Mouse (Mus musculus) stomach, embryonic 15.5 days (tissue): ENCODE data around the gene Map6. TPM values are rescaled to one million over a fixed set of nuclear protein-coding genes. Genes with fewer than 3 reads are reported as not detected.
"Not testable (repeated sequence)": the region's sequence is repeated elsewhere in the genome, so short reads cannot be mapped to it uniquely, and the experiment has no call there.

Experiments used
- ATAC-seq: fragments of 200-750 bp; cut with Nextera tagmentation; 2 replicates; pipeline ENCODE4 v1.8.0; 2017; ENCODE audit warnings: low read depth, moderate number of reproducible peaks, moderate TSS enrichment; ENCODE audit not compliant: insufficient read depth, low FRiP score
- H3K27ac ChIP-seq: fragments of 300-500 bp; sonication (generic); 2 replicates; pipeline ENCODE4 v1.5.1; 2015; ENCODE audit warnings: mild to moderate bottlenecking, inconsistent platforms
- H3K27me3 ChIP-seq: fragments of 300-500 bp; sonication (generic); replicated peaks from 2 replicates; pipeline ENCODE4 v1.6.1; 2015; ENCODE audit warnings: inconsistent platforms
- H3K36me3 ChIP-seq: fragments of 300-500 bp; sonication (generic); 2 replicates; pipeline ENCODE4 v1.6.1; 2015; ENCODE audit warnings: inconsistent platforms
- H3K4me1 ChIP-seq: fragments of 300-500 bp; sonication (generic); 2 replicates; pipeline ENCODE4 v1.6.1; 2015; ENCODE audit warnings: inconsistent platforms
- H3K4me2 ChIP-seq: fragments of 300-500 bp; sonication (generic); 2 replicates; pipeline ENCODE4 v1.6.1; 2015; ENCODE audit warnings: mild to moderate bottlenecking, inconsistent platforms
- H3K4me3 ChIP-seq: fragments of 300-500 bp; sonication (generic); replicated peaks from 2 replicates; pipeline ENCODE4 v1.5.1; 2015; ENCODE audit warnings: inconsistent platforms
- H3K9ac ChIP-seq: fragments of 300-500 bp; sonication (generic); 2 replicates; pipeline ENCODE4 v1.6.1; 2015; ENCODE audit warnings: inconsistent platforms
- H3K9me3 ChIP-seq: fragments of 300-500 bp; sonication (generic); 2 replicates; pipeline ENCODE4 v1.6.1; 2016; ENCODE audit warnings: inconsistent platforms
- WGBS: fragments of 180-500 bp; shearing (Covaris S2); methylation state at CpG from one replicate; pipeline ENCODE4 v1.1.7; 2015; 5-methylcytosine and 5-hydroxymethylcytosine counted together
- polyA plus RNA-seq: library from polyadenylated mRNA; unstranded; fragments of >200 nt; fragmentation: Nextera tagmentation; extraction: Ambion mirVana; gene quantifications from 2 replicates; pipeline ENCODE4 v1.2.1, GENCODE M21; 2015

Map6 gene
- polyA plus RNA-seq, 1 experiment from 2014 or later = 6.7 TPM

DNA sequence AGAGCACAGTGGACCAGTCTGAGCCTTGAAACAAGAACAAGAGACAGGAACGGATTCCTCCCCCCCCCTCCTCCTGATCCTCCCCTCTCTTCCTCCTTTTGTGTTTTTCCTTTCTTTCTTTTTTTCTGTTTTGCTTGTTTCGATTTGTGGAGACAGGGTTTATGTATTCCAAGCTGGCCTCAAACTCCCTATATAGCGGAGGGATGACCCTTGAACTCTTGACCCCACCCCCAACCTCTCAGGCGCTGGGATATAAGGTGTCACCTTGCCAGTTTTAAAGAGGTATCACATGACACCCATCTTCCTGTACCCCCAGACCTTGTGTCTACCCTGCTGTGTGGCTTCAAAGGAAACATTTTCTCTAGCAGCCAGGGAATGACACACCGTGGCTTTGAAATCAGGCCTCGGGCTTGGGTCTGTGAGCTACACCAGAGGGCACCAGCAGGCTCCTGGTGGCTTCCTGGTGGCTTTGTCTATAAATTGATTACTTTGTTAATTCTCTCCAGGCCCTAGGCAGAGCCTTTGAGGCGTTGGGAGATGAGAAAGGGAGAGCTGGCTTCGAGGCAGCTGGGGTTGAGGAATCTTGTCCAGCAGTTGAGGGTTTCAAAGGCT is 93.7 kb downstream of the Map6 start:
- H3K9me3 ChIP-seq = no peaks in the 10 kb centered on the region
- ATAC-seq = no peak
- no peak overlapping the region for H3K4me3 ChIP-seq
- 35% methylated on average over 8 of the region's 8 CpGs for WGBS
- H3K4me2 ChIP-seq = peak overlapping the region; percentile 27; the same call in 1 of the 2 replicates
- no peak overlapping the region for H3K9ac ChIP-seq
- H3K36me3 ChIP-seq = no peaks in the 10 kb centered on the region
- no peaks in the 10 kb centered on the region for H3K27me3 ChIP-seq
- peak overlapping the region; percentile 98 for H3K27ac ChIP-seq
- H3K4me1 ChIP-seq = peaks cover 42% of the 10 kb centered on the region

- no peaks in the 10 kb centered on the region for H3K9me3 ChIP-seq
- 93% methylated on average over 2 of the region's 2 CpGs for WGBS
Measured at GRCm38 (mm10) chr7:99362137-99362536, 94.9 kb downstream of the Map6 start.

DNA sequence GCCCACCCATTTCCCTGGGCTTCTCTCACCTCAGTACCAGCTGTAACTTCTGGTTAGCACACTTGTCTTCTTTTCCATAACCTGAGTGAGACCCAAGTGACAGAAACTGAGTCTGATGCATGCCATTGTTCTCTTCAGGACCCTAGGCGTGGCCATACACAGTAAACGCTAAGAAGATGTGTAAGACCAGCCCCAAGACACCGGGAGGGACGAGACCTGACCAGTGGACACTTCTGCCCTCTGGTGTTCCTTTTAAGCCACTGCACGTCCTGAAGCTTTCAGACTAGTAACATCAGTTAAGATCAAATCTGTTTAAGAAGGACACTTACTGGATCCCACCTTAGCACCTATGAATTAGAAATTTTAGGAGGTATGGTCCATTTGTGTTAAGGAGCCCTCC is 97.8 kb downstream of the Map6 start:
- H3K36me3 ChIP-seq = no peaks in the 10 kb centered on the region
- no peak overlapping the region for H3K4me3 ChIP-seq
- H3K9ac ChIP-seq = no peak overlapping the region
- no peak for ATAC-seq
- no peaks in the 10 kb centered on the region for H3K27me3 ChIP-seq
- H3K4me1 ChIP-seq = peaks cover 13% of the 10 kb centered on the region; the same call in 1 of the 2 replicates
- 3% methylated on average over 5 of the region's 5 CpGs for WGBS
- H3K27ac ChIP-seq = no peak overlapping the region
- no peak overlapping the region for H3K4me2 ChIP-seq
- no peaks in the 10 kb centered on the region for H3K9me3 ChIP-seq

More at GRCm38 (mm10) chr7:99362137-99362536, 94.9 kb downstream of the Map6 start:
- Histone ChIP-seq H3K27ac (no peak overlapping the region), H3K4me3 (no peak overlapping the region), H3K9ac (no peak overlapping the region), H3K36me3 (no peaks in the 10 kb centered on the region), H3K4me1 (peaks cover 30% of the 10 kb centered on the region), H3K27me3 (no peaks in the 10 kb centered on the region), H3K4me2 (no peak overlapping the region)
- no peak for ATAC-seq

GRCm38 (mm10) chr7:99366716-99367115 is 99.5 kb downstream of the Map6 start:
- H3K27me3 ChIP-seq = no peaks in the 10 kb centered on the region
- no peak for ATAC-seq
- H3K9ac ChIP-seq = no peak overlapping the region
- no peaks in the 10 kb centered on the region for H3K9me3 ChIP-seq
- no peaks in the 10 kb centered on the region for H3K36me3 ChIP-seq
- no peak overlapping the region for H3K4me3 ChIP-seq
- H3K27ac ChIP-seq = no peak overlapping the region
- H3K4me1 ChIP-seq = 0 out of 2 replicates have a peak, but pooled peaks cover 5% of the 10 kb centered on the region
- WGBS = 55% methylated on average over 6 of the region's 6 CpGs
- no peak overlapping the region for H3K4me2 ChIP-seq

DNA sequence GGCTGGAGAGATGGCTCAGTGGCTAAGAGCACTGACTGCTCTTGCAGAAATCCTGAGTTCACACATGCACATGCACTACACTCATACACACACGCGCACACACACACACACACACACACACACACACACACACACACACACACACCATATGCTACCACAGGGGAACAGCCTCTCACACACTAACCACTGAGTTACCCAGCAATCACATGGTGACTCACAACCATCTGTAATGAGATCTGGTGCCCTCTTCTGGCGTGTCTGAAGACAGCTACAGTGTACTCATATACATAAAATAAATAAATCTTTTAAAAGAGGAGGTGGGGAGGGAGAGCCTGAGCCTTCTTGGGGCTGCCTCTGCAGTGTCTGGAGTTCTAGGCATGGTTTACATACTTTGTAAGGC is 107.1 kb downstream of the Map6 start:
- not testable (repeated sequence) for H3K27me3 ChIP-seq, H3K27ac ChIP-seq, H3K9ac ChIP-seq, H3K4me2 ChIP-seq, ATAC-seq, H3K4me3 ChIP-seq, H3K36me3 ChIP-seq, H3K9me3 ChIP-seq, H3K4me1 ChIP-seq
- 62% methylated on average over 3 of the region's 3 CpGs for WGBS

- H3K9ac ChIP-seq = no peak overlapping the region
- H3K4me2 ChIP-seq = no peak overlapping the region
- WGBS = 4% methylated on average over 4 of the region's 4 CpGs
- H3K27me3 ChIP-seq = no peaks in the 10 kb centered on the region
- H3K27ac ChIP-seq = no peak overlapping the region
- H3K9me3 ChIP-seq = no peaks in the 10 kb centered on the region
- ATAC-seq = no peak
- no peaks in the 10 kb centered on the region for H3K36me3 ChIP-seq
- no peak overlapping the region for H3K4me3 ChIP-seq
- peaks cover 7% of the 10 kb centered on the region for H3K4me1 ChIP-seq
Measured at GRCm38 (mm10) chr7:99375455-99375854, 108.2 kb downstream of the Map6 start.

- ATAC-seq = no peak
- Histone ChIP-seq H3K27ac (no peak overlapping the region), H3K27me3 (no peaks in the 10 kb centered on the region), H3K36me3 (no peaks in the 10 kb centered on the region), H3K4me1 (peaks cover 28% of the 10 kb centered on the region), H3K9me3 (no peaks in the 10 kb centered on the region), H3K9ac (0 out of 2 replicates have a peak overlapping the region, but pooled peaks have one; percentile 2), H3K4me2 (no peak overlapping the region), H3K4me3 (no peak overlapping the region)
- 57% methylated on average over 8 of the region's 8 CpGs for WGBS
Measured at GRCm38 (mm10) chr7:99378870-99379269, 111.6 kb downstream of the Map6 start.

DNA sequence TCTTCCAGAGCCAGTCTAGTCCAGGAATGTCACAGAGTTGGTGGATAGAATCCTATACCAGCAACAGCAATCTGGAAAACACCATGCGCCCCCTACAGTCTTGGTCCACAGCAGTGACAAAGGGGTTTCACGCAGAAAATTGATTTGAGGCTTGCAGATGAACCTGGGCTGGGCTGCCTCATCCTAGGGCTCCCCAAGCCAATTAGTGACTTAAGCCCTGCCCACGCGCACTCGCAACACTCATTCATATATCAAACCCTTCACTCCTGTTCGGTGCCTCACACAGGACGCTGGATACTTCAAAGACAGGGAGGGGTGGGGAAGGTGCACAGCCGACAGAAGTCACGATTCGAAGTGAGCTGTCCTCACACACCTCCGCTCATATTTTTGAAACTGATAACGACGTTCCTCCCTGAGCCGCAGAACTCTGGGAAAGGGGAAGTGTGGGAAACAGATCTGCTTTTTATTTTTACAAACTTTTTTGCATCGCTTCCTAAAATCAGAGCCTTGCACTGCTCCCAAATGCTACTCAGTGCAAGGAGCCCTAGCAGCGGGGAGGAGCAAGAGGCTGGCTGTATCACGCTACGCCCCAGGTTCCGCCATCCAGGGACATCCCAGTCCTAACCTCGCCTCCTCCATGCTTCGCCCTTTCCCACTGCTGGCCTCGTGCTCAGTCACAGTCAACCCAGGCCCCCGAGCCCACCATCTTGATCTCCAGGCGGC is 113.4 kb downstream of the Map6 start:
- H3K27ac ChIP-seq = peak overlapping the region; percentile 96
- no peaks in the 10 kb centered on the region for H3K36me3 ChIP-seq
- H3K27me3 ChIP-seq = no peaks in the 10 kb centered on the region
- peak overlapping the region; percentile 60 for H3K4me3 ChIP-seq
- peak overlapping the region; percentile 77 for H3K4me2 ChIP-seq
- peak; percentile 53 for ATAC-seq
- 0% methylated on average over 24 of the region's 24 CpGs for WGBS
- peaks cover 42% of the 10 kb centered on the region for H3K4me1 ChIP-seq
- no peaks in the 10 kb centered on the region for H3K9me3 ChIP-seq
- H3K9ac ChIP-seq = peak overlapping the region; percentile 46

DNA sequence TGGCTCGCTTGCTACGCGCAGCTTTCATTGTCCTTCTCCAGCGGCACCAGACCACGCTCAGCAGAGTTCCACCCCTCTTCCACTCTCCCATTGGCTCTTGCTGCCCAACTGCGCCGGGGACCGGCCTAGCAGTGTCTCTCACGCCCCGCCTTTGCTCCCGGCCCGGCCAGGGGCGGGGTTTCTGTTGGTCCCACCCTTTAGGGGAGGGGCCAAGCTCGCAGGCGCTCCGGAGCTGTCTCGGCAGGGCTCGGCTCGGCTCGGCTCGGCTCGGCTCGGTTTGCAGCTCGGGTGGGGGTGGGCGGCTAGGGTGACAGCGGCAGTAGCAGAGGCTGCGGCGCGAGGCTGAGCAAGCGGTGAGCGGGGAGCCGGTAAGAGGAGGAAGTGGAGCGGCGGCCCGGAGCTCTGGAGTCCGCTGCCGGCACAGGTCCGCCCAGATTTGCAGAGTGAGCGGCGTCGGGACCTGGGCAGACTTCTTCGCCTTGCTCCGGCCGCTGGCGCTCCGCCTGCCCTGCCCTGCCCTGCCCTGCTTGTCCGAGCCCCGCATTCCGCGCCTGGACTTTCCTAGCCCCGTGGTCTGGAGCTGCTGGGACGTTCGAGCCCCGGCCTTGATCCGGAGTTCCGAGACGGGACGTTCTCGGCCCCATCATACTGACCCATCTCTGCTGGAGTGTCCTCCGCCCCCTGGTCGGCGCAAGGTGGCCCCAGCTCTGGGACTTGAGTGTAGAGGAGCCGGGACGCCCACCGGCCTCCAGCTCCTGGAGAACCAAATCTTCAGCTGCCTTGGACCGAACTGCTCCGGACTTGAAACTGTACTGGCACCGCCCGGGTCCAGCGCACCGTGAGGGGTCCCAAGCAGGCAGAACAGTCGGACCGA is 114.2 kb downstream of the Map6 start, which contains the start of gene Gdpd5:
Gene Gdpd5 (plus strand): TSS at position 201 of the 874 bp plus-strand sequence.
- H3K4me1 ChIP-seq = peaks cover 46% of the 10 kb centered on the region

DNA sequence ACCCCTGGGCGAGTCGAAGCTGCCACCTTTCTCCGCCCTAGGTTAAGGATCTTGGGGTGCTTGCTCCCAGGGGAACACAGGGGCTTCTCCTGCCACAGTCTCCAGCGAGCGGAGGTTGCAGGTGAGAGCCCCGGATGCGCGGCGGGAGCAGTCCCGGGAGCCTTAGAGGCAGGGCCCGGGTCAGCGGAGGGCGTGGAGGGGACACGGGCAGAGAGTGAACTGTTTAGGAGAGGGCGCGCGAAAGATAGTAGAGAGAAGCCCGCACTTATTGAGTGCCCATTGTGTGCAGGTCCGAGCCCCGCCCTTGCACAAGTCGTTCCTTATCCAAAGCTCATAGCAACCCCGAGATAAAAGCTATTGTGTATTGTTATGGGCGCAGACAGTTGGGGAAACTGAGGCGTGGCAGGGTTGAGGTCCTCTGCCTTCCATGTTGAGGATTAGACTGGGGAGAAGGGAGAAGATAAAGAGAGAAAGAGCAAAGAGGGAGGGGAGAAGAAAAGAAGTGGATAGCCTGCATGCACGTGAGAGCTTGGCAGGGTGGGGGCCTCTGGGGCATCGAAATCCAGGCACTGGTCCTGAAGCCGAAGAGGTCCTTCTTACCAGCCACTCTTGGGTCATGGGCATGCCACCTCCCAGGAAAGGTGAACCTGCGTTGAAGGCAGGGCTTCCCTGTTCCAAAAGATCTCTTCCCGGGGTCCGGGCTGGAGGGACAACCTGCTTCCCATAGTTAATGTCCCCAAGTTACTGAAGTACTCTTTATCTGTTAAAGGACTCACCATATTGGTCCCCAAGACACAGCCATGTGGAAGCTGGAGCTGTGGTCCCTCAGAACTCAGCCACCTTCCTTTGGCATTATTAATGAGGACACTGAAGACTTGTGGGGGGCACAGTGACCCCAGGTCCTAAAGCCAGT is 115.1 kb downstream of the Map6 start:
- peak overlapping the region; percentile 77 for H3K4me2 ChIP-seq
- WGBS = 8% methylated on average over 30 of the region's 30 CpGs
- H3K27me3 ChIP-seq = no peaks in the 10 kb centered on the region
- peak overlapping the region; percentile 60 for H3K4me3 ChIP-seq
- no peaks in the 10 kb centered on the region for H3K9me3 ChIP-seq
- H3K9ac ChIP-seq = peak overlapping the region; percentile 40
- H3K4me1 ChIP-seq = peaks cover 46% of the 10 kb centered on the region
- H3K36me3 ChIP-seq = no peaks in the 10 kb centered on the region
- peak overlapping the region; percentile 92 for H3K27ac ChIP-seq
- no peak for ATAC-seq

More for the DNA sequence above, 114.2 kb downstream of the Map6 start, which contains the start of gene Gdpd5:
- Histone ChIP-seq H3K27ac (peak within 1 kb of the TSS; percentile 96), H3K9ac (peak within 1 kb of the TSS; percentile 46), H3K9me3 (no peaks in the 10 kb centered on the region), H3K36me3 (no peaks in the 10 kb centered on the region), H3K4me2 (peak within 1 kb of the TSS; percentile 77), H3K27me3 (no peaks in the 10 kb centered on the region), H3K4me3 (peak within 1 kb of the TSS; percentile 60)
- under 1% methylated on average over 73 of the region's 73 CpGs for whole genome bisulfite sequencing
- peak; percentile 94 for ATAC-seq

DNA sequence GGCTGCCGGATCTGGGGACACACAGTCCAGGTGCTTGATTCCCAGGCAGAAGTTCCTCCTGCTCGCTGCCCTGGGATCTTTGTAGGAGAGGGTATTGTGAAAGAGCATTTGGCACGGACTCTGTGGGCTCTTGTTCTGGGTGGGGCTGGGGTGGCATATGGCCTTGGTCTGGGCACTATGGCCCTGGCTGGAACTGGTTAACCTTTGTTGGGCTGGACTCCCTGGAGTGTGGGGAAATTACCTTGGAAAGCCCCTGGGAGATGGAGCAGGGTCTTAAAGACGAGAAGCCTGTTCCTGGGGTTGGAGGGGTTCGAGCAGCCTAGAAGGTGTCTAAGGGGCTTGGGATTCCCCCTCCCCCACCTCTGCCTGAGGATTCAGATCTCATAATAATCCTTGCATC is 116.0 kb downstream of the Map6 start:
- Histone ChIP-seq H3K4me2 (peak overlapping the region; percentile 77), H3K27me3 (no peaks in the 10 kb centered on the region), H3K4me3 (peak overlapping the region; percentile 60), H3K4me1 (peaks cover 46% of the 10 kb centered on the region), H3K36me3 (no peaks in the 10 kb centered on the region), H3K27ac (peak overlapping the region; percentile 41), H3K9me3 (no peaks in the 10 kb centered on the region), H3K9ac (0 out of 2 replicates have a peak overlapping the region, but pooled peaks have one; percentile 40)
- no peak for ATAC-seq
- 69% methylated on average over 5 of the region's 5 CpGs for WGBS
